In genomic region chr3:156870239-156870921, GRCm38 (mm10) we compare ENCODE assay signal across 13 mouse cellular contexts.
DNase-seq lines count a peak whose midpoint lies in the region; ATAC-seq and TF ChIP-seq lines count a peak whose summit lies in the region.
"Had no signal": no experiment of that assay in that cellular context is flagged by ENCODE, and none has a peak within 500 bp of the region (broad histone marks: within the 10 kb centered on the region; RNA-seq: fewer than 3 reads in every experiment).

No protein-coding gene starts in this region.

- H3K9me3 ChIP-seq in limb, embryonic 13.5 days: no peaks in the 10 kb centered on the region
- no peaks in the 10 kb centered on the region for H3K9me3 ChIP-seq in limb, embryonic 10.5 days (replicated peaks)
- H3K9me3 ChIP-seq in embryonic facial prominence, embryonic 15.5 days (replicated peaks): no peaks in the 10 kb centered on the region
- no peaks in the 10 kb centered on the region for H3K9me3 ChIP-seq in forebrain, postnatal 0 days (ENCODE audit: low read length)
- no peaks in the 10 kb centered on the region for H3K9me3 ChIP-seq in midbrain, embryonic 13.5 days
- H3K9me3 ChIP-seq: liver, embryonic 12.5 days had no signal

- no peak overlapping the region for H3K9ac ChIP-seq in limb, embryonic 13.5 days
- H3K9ac ChIP-seq in embryonic facial prominence, embryonic 15.5 days: no peak overlapping the region
- no peak overlapping the region for H3K9ac ChIP-seq in forebrain, postnatal 0 days
- no peak overlapping the region for H3K9ac ChIP-seq in midbrain, embryonic 13.5 days (replicated peaks)
- H3K9ac ChIP-seq: liver, embryonic 12.5 days had no signal

- no peaks in the 10 kb centered on the region for H3K27me3 ChIP-seq in limb, embryonic 13.5 days
- H3K27me3 ChIP-seq in limb, embryonic 10.5 days (ENCODE audit: low read depth, poor library complexity, severe bottlenecking): no peaks in the 10 kb centered on the region
- no peaks in the 10 kb centered on the region for H3K27me3 ChIP-seq in embryonic facial prominence, embryonic 15.5 days
- no peaks in the 10 kb centered on the region for H3K27me3 ChIP-seq in forebrain, postnatal 0 days (ENCODE audit: insufficient read depth, low read length)
- no peaks in the 10 kb centered on the region for H3K27me3 ChIP-seq in midbrain, embryonic 13.5 days
- H3K27me3 ChIP-seq: liver, embryonic 12.5 days had no signal

- intact Hi-C loops in left cerebral cortex, postnatal 4 days (cut with DNase I): no loop called here

- no peaks in the 10 kb centered on the region for H3K36me3 ChIP-seq in limb, embryonic 13.5 days
- H3K36me3 ChIP-seq in limb, embryonic 10.5 days: no peaks in the 10 kb centered on the region
- no peaks in the 10 kb centered on the region for H3K36me3 ChIP-seq in embryonic facial prominence, embryonic 15.5 days
- no peaks in the 10 kb centered on the region for H3K36me3 ChIP-seq in forebrain, postnatal 0 days (ENCODE audit: insufficient read depth)
- H3K36me3 ChIP-seq in midbrain, embryonic 13.5 days: no peaks in the 10 kb centered on the region
- H3K36me3 ChIP-seq: liver, embryonic 12.5 days had no signal

- H3K4me2 ChIP-seq in limb, embryonic 13.5 days (replicated peaks): no peak overlapping the region
- H3K4me2 ChIP-seq in embryonic facial prominence, embryonic 15.5 days (replicated peaks): no peak overlapping the region
- no peak overlapping the region for H3K4me2 ChIP-seq in forebrain, postnatal 0 days (ENCODE audit: low read depth)
- no peak overlapping the region for H3K4me2 ChIP-seq in midbrain, embryonic 13.5 days (replicated peaks)
- H3K4me2 ChIP-seq: liver, embryonic 12.5 days had no signal

- no peak overlapping the region for H3K4me3 ChIP-seq in limb, embryonic 13.5 days
- H3K4me3 ChIP-seq in limb, embryonic 10.5 days: no peak overlapping the region
- H3K4me3 ChIP-seq in embryonic facial prominence, embryonic 15.5 days (replicated peaks): no peak overlapping the region
- H3K4me3 ChIP-seq in forebrain, postnatal 0 days (ENCODE audit: low read depth, low read length): no peak overlapping the region
- no peak overlapping the region for H3K4me3 ChIP-seq in midbrain, embryonic 13.5 days (replicated peaks)
- H3K4me3 ChIP-seq: liver, embryonic 12.5 days had no signal

- H3K27ac ChIP-seq in limb, embryonic 13.5 days: no peak overlapping the region
- H3K27ac ChIP-seq in limb, embryonic 10.5 days: no peak overlapping the region
- no peak overlapping the region for H3K27ac ChIP-seq in embryonic facial prominence, embryonic 15.5 days (replicated peaks)
- no peak overlapping the region; the same call in 1 of the 2 replicates for H3K27ac ChIP-seq in forebrain, postnatal 0 days (ENCODE audit: low read depth, low read length)
- H3K27ac ChIP-seq in midbrain, embryonic 13.5 days: peak overlapping the region; percentile 58
- H3K27ac ChIP-seq: liver, embryonic 12.5 days had no signal

- 0 out of 2 replicates have a peak, but pooled peaks have one; percentile 59 for ATAC-seq in limb, embryonic 13.5 days (ENCODE audit: low FRiP score, low read depth)
- peak; percentile 29; the same call in 1 of the 2 replicates for ATAC-seq in embryonic facial prominence, embryonic 15.5 days (ENCODE audit: insufficient number of reproducible peaks, low FRiP score, low TSS enrichment, low read depth)
- no peak for ATAC-seq in forebrain, postnatal 0 days
- peak; percentile 69 for ATAC-seq in midbrain, embryonic 13.5 days
- ATAC-seq: liver, embryonic 12.5 days had no signal

- no peak for DNase-seq in limb, embryonic 10.5 days (ENCODE audit: low spot score)
- DNase-seq in forebrain, postnatal 0 days: peak; percentile 24
- DNase-seq in thymus, postnatal 10 days (ENCODE audit: low spot score in 2 of 2): no peak
- no peak for DNase-seq in left cerebral cortex, postnatal 4 days
- no peak for DNase-seq in left cerebral cortex, adult 8-10 months (ENCODE audit: low spot score in 2 of 2)
- DNase-seq: cerebellum, adult 9-10 months; kidney, adult 9 months; layer of hippocampus, postnatal 36 days; lung, postnatal 36 days had no signal

- no peak for TF ChIP-seq CTCF in forebrain, postnatal 0 days (IDR thresholded peaks at IDR 0.05; ENCODE audit: low read depth)

- WGBS in limb, embryonic 13.5 days: 69% methylated on average over 3 of the region's 3 CpGs
- 77% methylated on average over 3 of the region's 3 CpGs for WGBS in limb, embryonic 10.5 days
- 48% methylated on average over 3 of the region's 3 CpGs for WGBS in embryonic facial prominence, embryonic 15.5 days
- 25% methylated on average over 3 of the region's 3 CpGs for WGBS in forebrain, postnatal 0 days
- WGBS in midbrain, embryonic 13.5 days: 40% methylated on average over 3 of the region's 3 CpGs

- 0 out of 2 replicates have a peak, but pooled peaks cover 5% of the 10 kb centered on the region for H3K4me1 ChIP-seq in limb, embryonic 13.5 days
- no peaks in the 10 kb centered on the region for H3K4me1 ChIP-seq in limb, embryonic 10.5 days
- peaks cover 6% of the 10 kb centered on the region; the same call in 1 of the 2 replicates for H3K4me1 ChIP-seq in embryonic facial prominence, embryonic 15.5 days
- H3K4me1 ChIP-seq in forebrain, postnatal 0 days (ENCODE audit: insufficient read depth): no peaks in the 10 kb centered on the region
- H3K4me1 ChIP-seq in midbrain, embryonic 13.5 days (replicated peaks): peaks cover 18% of the 10 kb centered on the region
- H3K4me1 ChIP-seq: liver, embryonic 12.5 days had no signal
